In genomic region chr11:116273469-116274044, GRCm38 (mm10) we compare ENCODE assay signal across 8 mouse cellular contexts. TPM values are rescaled to one million over a fixed set of nuclear protein-coding genes. Genes with fewer than 3 reads are reported as not detected.
DNase-seq lines count a peak whose midpoint lies in the region; ATAC-seq and TF ChIP-seq lines count a peak whose summit lies in the region.

No protein-coding gene starts in this region.

- DNase-seq in cerebellum, adult 11-12 months, result peak; percentile 30
- no peak for DNase-seq in cerebellum, postnatal 10 days
- DNase-seq in testis, postnatal 14 days (ENCODE audit: low spot score), result no peak
- DNase-seq in limb, embryonic 14.5 days (ENCODE audit: low spot score), result no peak
- DNase-seq in thymus, postnatal 14 days, result no peak
- DNase-seq in right cerebral cortex, postnatal 4 days, result no peak

- H3K27ac ChIP-seq in testis, adult 2 months (ENCODE audit: control insufficient read depth, insufficient read depth, low read depth, low read length), result peak overlapping the region; percentile 47
- peak overlapping the region; percentile 68 for H3K27ac ChIP-seq in limb, embryonic 14.5 days (replicated peaks; ENCODE audit: low read depth, low read length)
- H3K27ac ChIP-seq in stomach, embryonic 16.5 days (ENCODE audit: low read length), result peak overlapping the region; percentile 92

- peaks cover 2% of the 10 kb centered on the region for H3K4me1 ChIP-seq in testis, adult 2 months (ENCODE audit: control insufficient read depth, insufficient read depth, low read length)
- peaks cover 8% of the 10 kb centered on the region for H3K4me1 ChIP-seq in limb, embryonic 14.5 days (ENCODE audit: control insufficient read depth, insufficient read depth, low read length)
- H3K4me1 ChIP-seq in stomach, embryonic 16.5 days (ENCODE audit: control insufficient read depth, insufficient read depth, low read length), result peaks cover 9% of the 10 kb centered on the region

- peak overlapping the region; percentile 91 for H3K9ac ChIP-seq in limb, embryonic 14.5 days (ENCODE audit: low read depth, low read length, severe bottlenecking)
- peak overlapping the region; percentile 85 for H3K9ac ChIP-seq in stomach, embryonic 16.5 days (ENCODE audit: low read length)

- H3K9me3 ChIP-seq in limb, embryonic 14.5 days (ENCODE audit: control insufficient read depth, low read length), result no peaks in the 10 kb centered on the region
- no peaks in the 10 kb centered on the region for H3K9me3 ChIP-seq in stomach, embryonic 16.5 days (replicated peaks; ENCODE audit: control insufficient read depth, low read length)

- peak; percentile 45 for ATAC-seq in limb, embryonic 14.5 days (ENCODE audit: low FRiP score, low read depth)
- ATAC-seq in stomach, embryonic 16.5 days (ENCODE audit: insufficient read depth, low FRiP score), result peak; percentile 22; the same call in 1 of the 2 replicates

- H3K4me2 ChIP-seq in limb, embryonic 14.5 days (replicated peaks; ENCODE audit: low read depth, low read length, severe bottlenecking), result peak overlapping the region; percentile 56
- peak overlapping the region; percentile 78 for H3K4me2 ChIP-seq in stomach, embryonic 16.5 days (ENCODE audit: low read depth, low read length)

- no peak for TF ChIP-seq POLR2A in testis, adult 2 months (IDR thresholded peaks at IDR 0.05; ENCODE audit: control insufficient read depth, low read depth, low read length)
- no peak for TF ChIP-seq POLR2A in limb, embryonic 14.5 days (IDR thresholded peaks at IDR 0.05; ENCODE audit: borderline replicate concordance, extremely low read depth, insufficient read depth, insufficient read length)

- no peaks in the 10 kb centered on the region; the same call in 1 of the 2 replicates for H3K36me3 ChIP-seq in testis, adult 2 months (ENCODE audit: control insufficient read depth, insufficient read depth, low read length)
- peaks cover 36% of the 10 kb centered on the region for H3K36me3 ChIP-seq in limb, embryonic 14.5 days (ENCODE audit: control insufficient read depth, insufficient read depth, low read length)
- no peaks in the 10 kb centered on the region for H3K36me3 ChIP-seq in stomach, embryonic 16.5 days (ENCODE audit: control insufficient read depth, insufficient read depth, low read length)

- H3K4me3 ChIP-seq in testis, adult 2 months (ENCODE audit: control insufficient read depth, low read depth, low read length), result peak overlapping the region; percentile 80
- peak overlapping the region; percentile 96 for H3K4me3 ChIP-seq in limb, embryonic 14.5 days (replicated peaks; ENCODE audit: low read length)
- H3K4me3 ChIP-seq in stomach, embryonic 16.5 days (replicated peaks; ENCODE audit: low read length), result peak overlapping the region; percentile 74

- no peak for TF ChIP-seq CTCF in testis, adult 2 months (IDR thresholded peaks at IDR 0.05; ENCODE audit: control insufficient read depth, insufficient read depth, insufficient replicate concordance, low read depth, low read length)

- WGBS in limb, embryonic 14.5 days, result 1% methylated on average over 29 of the region's 39 CpGs
- 1% methylated on average over 39 of the region's 39 CpGs for WGBS in stomach, embryonic 16.5 days

- no peaks in the 10 kb centered on the region for H3K27me3 ChIP-seq in testis, adult 2 months (ENCODE audit: control insufficient read depth, insufficient read depth, low read length)
- no peaks in the 10 kb centered on the region for H3K27me3 ChIP-seq in limb, embryonic 14.5 days (ENCODE audit: control insufficient read depth, insufficient read depth, low read length)
- H3K27me3 ChIP-seq in stomach, embryonic 16.5 days (ENCODE audit: control insufficient read depth, insufficient read depth, low read length), result no peaks in the 10 kb centered on the region

RNA-seq across cellular contexts. Expression of gene Srp68, which starts 0.5 kb away (rescaled TPM):
- 49.3 and 49.9 TPM in 2 replicates for polyA plus RNA-seq in testis, adult 2 months (2012; rRNA removed)
- 106 and 111 TPM in 2 replicates for polyA plus RNA-seq in limb, embryonic 14.5 days (2012; rRNA removed)
- polyA plus RNA-seq in limb, embryonic 14.5 days (2014; fragmentation: Nextera tagmentation; extraction: Ambion mirVana), result 94.9 and 103 TPM in 2 replicates
- polyA plus RNA-seq in stomach, embryonic 16.5 days (2015; fragmentation: Nextera tagmentation; extraction: Ambion mirVana), result 85.5 and 89.4 TPM in 2 replicates

RNA-seq across cellular contexts. Expression of gene Galr2, which starts 7.2 kb away (rescaled TPM):
- polyA plus RNA-seq in testis, adult 2 months (2012; rRNA removed), result 0.59 and 0.78 TPM in 2 replicates
- 0.24 and 0.59 TPM in 2 replicates for polyA plus RNA-seq in limb, embryonic 14.5 days (2012; rRNA removed)
- polyA plus RNA-seq in limb, embryonic 14.5 days (2014; fragmentation: Nextera tagmentation; extraction: Ambion mirVana), result 0.33 and 0.37 TPM in 2 replicates
- 0.26 and 0.45 TPM in 2 replicates for polyA plus RNA-seq in stomach, embryonic 16.5 days (2015; fragmentation: Nextera tagmentation; extraction: Ambion mirVana)

RNA-seq across cellular contexts. Expression of gene Exoc7, which starts 33.5 kb away (rescaled TPM):
- polyA plus RNA-seq in testis, adult 2 months (2012; rRNA removed), result 40.3 and 45.3 TPM in 2 replicates
- polyA plus RNA-seq in limb, embryonic 14.5 days (2012; rRNA removed), result 57.7 and 66.7 TPM in 2 replicates
- polyA plus RNA-seq in limb, embryonic 14.5 days (2014; fragmentation: Nextera tagmentation; extraction: Ambion mirVana), result 72.0 and 72.7 TPM in 2 replicates
- 56.8 and 58.4 TPM in 2 replicates for polyA plus RNA-seq in stomach, embryonic 16.5 days (2015; fragmentation: Nextera tagmentation; extraction: Ambion mirVana)

RNA-seq across cellular contexts. Expression of gene Evpl, which starts 35.7 kb away (rescaled TPM):
- 1.1 and 1.2 TPM in 2 replicates for polyA plus RNA-seq in testis, adult 2 months (2012; rRNA removed)
- polyA plus RNA-seq in limb, embryonic 14.5 days (2012; rRNA removed), result 6.0 and 8.2 TPM in 2 replicates
- 17.0 and 21.8 TPM in 2 replicates for polyA plus RNA-seq in limb, embryonic 14.5 days (2014; fragmentation: Nextera tagmentation; extraction: Ambion mirVana)
- 19.2 and 23.5 TPM in 2 replicates for polyA plus RNA-seq in stomach, embryonic 16.5 days (2015; fragmentation: Nextera tagmentation; extraction: Ambion mirVana)
